ENCODE assay signal across 8 mouse cellular contexts in the genomic region with DNA sequence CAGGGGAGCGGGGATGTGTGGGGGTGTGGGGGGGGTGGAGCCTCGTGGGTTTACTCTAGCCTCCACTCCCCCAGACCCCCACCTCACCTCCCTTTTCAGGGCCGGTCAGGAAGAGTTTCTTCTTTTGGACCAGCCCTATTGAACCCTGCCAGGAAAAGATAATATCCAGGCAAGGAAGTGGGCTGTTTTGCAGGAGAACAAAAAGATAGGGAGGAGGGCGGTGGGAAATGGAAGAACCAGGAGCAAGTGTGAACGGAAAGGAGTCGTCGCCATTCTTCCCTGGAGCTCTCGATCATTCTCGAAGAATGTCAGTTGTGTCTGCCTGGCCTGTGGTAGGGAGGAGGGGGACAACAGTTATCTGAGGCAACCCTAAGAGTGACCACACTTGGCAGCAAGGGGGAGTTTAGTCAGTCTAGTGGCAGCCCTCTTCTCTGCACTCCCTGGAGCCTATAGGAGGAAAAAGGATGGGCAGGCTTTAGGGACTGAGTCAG. TPM values are rescaled to one million over a fixed set of nuclear protein-coding genes. Genes with fewer than 3 reads are reported as not detected.
DNase-seq lines count a peak whose midpoint lies in the region; ATAC-seq and TF ChIP-seq lines count a peak whose summit lies in the region.

No protein-coding gene starts in this region.

- ATAC-seq in heart, embryonic 16.5 days (replicated peaks; ENCODE audit: extremely low read depth, insufficient read depth, low FRiP score): no peak
- ATAC-seq in midbrain, embryonic 16.5 days: no peak

- no peak for DNase-seq in layer of hippocampus, adult 2 months (ENCODE audit: low spot score in 2 of 2)
- DNase-seq in layer of hippocampus, postnatal 36 days: no peak
- peak; percentile 56 to 61 for DNase-seq in kidney, postnatal 36 days
- DNase-seq in gastrocnemius, postnatal 4 days (ENCODE audit: low spot score in 2 of 2): no peak
- no peak for DNase-seq in natural killer cell, adult 2 months (ENCODE audit: low spot score in 2 of 2)
- no peak for DNase-seq in frontal cortex, postnatal 25 days (ENCODE audit: low spot score in 2 of 2)

- peaks cover 71% of the 10 kb centered on the region for H3K4me1 ChIP-seq in heart, embryonic 16.5 days (ENCODE audit: control insufficient read depth, insufficient read depth, low read length)
- peaks cover 66% of the 10 kb centered on the region for H3K4me1 ChIP-seq in midbrain, embryonic 16.5 days (ENCODE audit: control insufficient read depth, insufficient read depth, low read length)

- peak overlapping the region; percentile 100 for H3K9ac ChIP-seq in heart, embryonic 16.5 days (ENCODE audit: low read length)
- H3K9ac ChIP-seq in midbrain, embryonic 16.5 days (ENCODE audit: low read depth, low read length): peak overlapping the region; percentile 98

- 0 out of 2 replicates have a peak, but pooled peaks have one; percentile 11 for TF ChIP-seq CTCF in layer of hippocampus, adult 2 months (conservative IDR thresholded peaks at IDR 0.05)

- peak overlapping the region; percentile 96 for H3K4me2 ChIP-seq in heart, embryonic 16.5 days (ENCODE audit: low read depth, low read length)
- peak overlapping the region; percentile 96 for H3K4me2 ChIP-seq in midbrain, embryonic 16.5 days (ENCODE audit: low read length)

- 15% methylated on average over 9 of the region's 9 CpGs for WGBS in heart, embryonic 16.5 days
- WGBS in midbrain, embryonic 16.5 days: 22% methylated on average over 9 of the region's 9 CpGs

- peak overlapping the region; percentile 89 for H3K27ac ChIP-seq in layer of hippocampus, adult 2 months
- peak overlapping the region; percentile 96 for H3K27ac ChIP-seq in heart, embryonic 16.5 days (ENCODE audit: low read length)
- H3K27ac ChIP-seq in midbrain, embryonic 16.5 days (ENCODE audit: low read length): 0 out of 2 replicates have a peak overlapping the region, but pooled peaks have one; percentile 5

- H3K9me3 ChIP-seq in heart, embryonic 16.5 days (replicated peaks; ENCODE audit: control insufficient read depth, low read length): no peaks in the 10 kb centered on the region
- no peaks in the 10 kb centered on the region for H3K9me3 ChIP-seq in midbrain, embryonic 16.5 days (replicated peaks; ENCODE audit: control insufficient read depth, low read length, poor library complexity, severe bottlenecking)

- H3K4me3 ChIP-seq in layer of hippocampus, adult 2 months: peak overlapping the region; percentile 35; the same call in 1 of the 2 replicates
- H3K4me3 ChIP-seq in heart, embryonic 16.5 days (ENCODE audit: low read length): peak overlapping the region; percentile 94
- H3K4me3 ChIP-seq in midbrain, embryonic 16.5 days (ENCODE audit: low read depth, low read length): peak overlapping the region; percentile 87

- H3K36me3 ChIP-seq in heart, embryonic 16.5 days (ENCODE audit: control insufficient read depth, insufficient read depth): peaks cover 48% of the 10 kb centered on the region
- H3K36me3 ChIP-seq in midbrain, embryonic 16.5 days (ENCODE audit: control insufficient read depth, insufficient read depth, low read length): peaks cover 26% of the 10 kb centered on the region

- H3K27me3 ChIP-seq in heart, embryonic 16.5 days (ENCODE audit: control insufficient read depth, insufficient read depth, low read length): no peaks in the 10 kb centered on the region
- H3K27me3 ChIP-seq in midbrain, embryonic 16.5 days (ENCODE audit: control insufficient read depth, insufficient read depth, low read depth, low read length): no peaks in the 10 kb centered on the region

RNA-seq across cellular contexts. Expression of gene Amotl2, which starts 5.6 kb away (rescaled TPM):
- total RNA-seq in layer of hippocampus, adult 2 months (2021): 10 to 100 TPM; 16.0 to 18.1 TPM
- total RNA-seq in layer of hippocampus, postnatal 36 days (2021): 10 to 100 TPM; 17.2 to 18.6 TPM
- polyA plus RNA-seq in heart, embryonic 16.5 days (2015; fragmentation: Nextera tagmentation; extraction: Ambion mirVana): 38.6 and 43.4 TPM in 2 replicates
- 58.4 and 62.9 TPM in 2 replicates for polyA plus RNA-seq in midbrain, embryonic 16.5 days (2015; fragmentation: Nextera tagmentation; extraction: Ambion mirVana)
- total RNA-seq in gastrocnemius, postnatal 4 days (2021): 10 to 100 TPM; 58.1 to 61.2 TPM

Comparison
In these comparisons a context has a peak if more than half of its experiments do, and no peak if none do; other contexts are left out.
1. DNase-seq: peak in kidney, postnatal 36 days (2 of 2); none in layer of hippocampus, adult 2 months (0 of 2), layer of hippocampus, postnatal 36 days (0 of 2), gastrocnemius, postnatal 4 days (0 of 2), natural killer cell, adult 2 months (0 of 2) and frontal cortex, postnatal 25 days (0 of 2).
2. H3K27ac ChIP-seq: peak in every context shown above with its lines; median percentile 96 in heart, embryonic 16.5 days; 89 in layer of hippocampus, adult 2 months; 5 in midbrain, embryonic 16.5 days.
3. H3K4me3 ChIP-seq: peak in every context shown above with its lines; median percentile 94 in heart, embryonic 16.5 days; 87 in midbrain, embryonic 16.5 days; 35 in layer of hippocampus, adult 2 months.